Mouse (Mus musculus) olfactory bulb, adult 2 months (tissue): ENCODE measurements at regions not wholly inside any gene's neighbourhood (a gene's known extent, or its start where the extent isn't known, plus 50 kb on each side); places are given as distances from the start of the nearest gene placed in this dataset.

Experiments used
- CTCF ChIP-seq: fragments of 200-500 bp; IDR thresholded peaks from 2 replicates; pipeline ENCODE4 v1.5.1; 2012; ENCODE audit warnings: low read depth, mild to moderate bottlenecking, low read length, moderate library complexity; ENCODE audit not compliant: insufficient read depth
- POLR2A ChIP-seq: fragments of 200-500 bp; IDR thresholded peaks from 2 replicates; pipeline ENCODE4 v1.6.1; 2012; ENCODE audit warnings: mild to moderate bottlenecking, low read depth, low read length, moderate library complexity; ENCODE audit not compliant: insufficient read depth

GRCm38 (mm10) chr10:111558675-111559340 is 52.7 kb downstream of the Phlda1 start:
- no peak for TF ChIP-seq CTCF
- TF ChIP-seq POLR2A = no peak
